Mouse (Mus musculus): ENCODE data around the gene 1700034I23Rik.

- TF ChIP-seq CTCF (IDR thresholded peaks at IDR 0.05; ENCODE audit: low read depth, low read length) = no peak
- peak; percentile 97 for TF ChIP-seq POLR2A (IDR thresholded peaks at IDR 0.05; ENCODE audit: extremely low read depth, insufficient read depth, low read length)
These were observed 47.0 kb upstream of the 1700034I23Rik start, which contains the start of gene Larp1b for GRCm38 (mm10) chr3:40949170-40949902.

Measured in liver, adult 2 months (tissue).